Mouse (Mus musculus) heart, adult 2 months (tissue): ENCODE results near the gene 1700014D04Rik.

Experiments
- CTCF ChIP-seq: fragments of 200-600 bp; IDR thresholded peaks from 2 replicates; pipeline ENCODE4 v1.8.1; 2022; ENCODE audit warnings: antibody characterized with exemption, mild to moderate bottlenecking, moderate library complexity
- EP300 ChIP-seq: fragments of 200-500 bp; IDR thresholded peaks from 2 replicates; pipeline ENCODE4 v1.6.1; 2011; ENCODE audit warnings: low read depth, low read length, control low read depth; ENCODE audit not compliant: insufficient read depth
- POLR2A ChIP-seq: fragments of 200-500 bp; IDR thresholded peaks from 2 replicates; pipeline ENCODE4 v1.6.1; 2011; ENCODE audit warnings: mild to moderate bottlenecking, low read depth, low read length, control low read depth; ENCODE audit not compliant: insufficient read depth

DNA sequence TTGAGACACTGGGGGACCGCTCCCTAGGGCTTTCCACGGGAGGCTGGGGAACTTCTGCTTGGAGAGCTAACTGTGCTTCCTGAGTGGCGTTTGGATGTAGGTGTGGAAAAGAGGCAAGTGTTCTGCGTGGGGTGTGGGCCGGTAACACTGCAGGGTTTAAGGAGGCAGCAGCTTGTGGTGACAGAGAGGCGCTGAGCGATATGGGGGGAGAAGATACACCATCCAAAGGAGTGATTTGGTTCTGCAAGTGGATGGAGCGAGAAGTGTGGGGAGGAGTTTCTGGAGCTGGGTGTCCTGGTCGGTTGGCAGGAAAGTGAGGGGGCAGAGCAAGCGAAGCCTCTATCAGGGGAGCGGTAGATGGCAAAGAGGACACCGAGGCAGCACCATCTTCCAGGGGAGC is 43.0 kb downstream of the 1700014D04Rik start:
- TF ChIP-seq POLR2A = no peak
- TF ChIP-seq EP300 = no peak
- no peak for TF ChIP-seq CTCF
